Mouse (Mus musculus) brain, adult 2 months (tissue): ENCODE data around the gene Rabgap1l.
"Not testable (repeated sequence)": the region's sequence is repeated elsewhere in the genome, so short reads cannot be mapped to it uniquely, and the experiment has no call there.

Experiments
- DNase-seq: peaks from one replicate; pipeline ENCODE4 v3.0.0; 2011; ENCODE audit warnings: low read depth, low spot score

Gene Rabgap1l

GRCm38 (mm10) chr1:160507766-160508165 lies 285.2 kb downstream of the Rabgap1l start:
- DNase-seq = no peak

GRCm38 (mm10) chr1:160496906-160497577 lies 296.0 kb downstream of the Rabgap1l start:
- no peak for DNase-seq

- DNase-seq = peak; percentile 10
Measured at GRCm38 (mm10) chr1:160485731-160486130, 307.3 kb downstream of the Rabgap1l start.

- DNase-seq = no peak
Measured at GRCm38 (mm10) chr1:160485028-160485427, 308.0 kb downstream of the Rabgap1l start.

- DNase-seq = peak; percentile 54
Measured at GRCm38 (mm10) chr1:160481643-160482042, 311.4 kb downstream of the Rabgap1l start.

GRCm38 (mm10) chr1:160467443-160467842 lies 325.6 kb downstream of the Rabgap1l start:
- no peak for DNase-seq

GRCm38 (mm10) chr1:160465186-160465585 lies 327.8 kb downstream of the Rabgap1l start:
- DNase-seq = peak; percentile 81

- no peak for DNase-seq
Measured at GRCm38 (mm10) chr1:160464148-160464547, 328.9 kb downstream of the Rabgap1l start.

GRCm38 (mm10) chr1:160460346-160460745 lies 332.7 kb downstream of the Rabgap1l start:
- DNase-seq = no peak

- no peak for DNase-seq
Measured at GRCm38 (mm10) chr1:160451663-160452062, 341.3 kb downstream of the Rabgap1l start.

GRCm38 (mm10) chr1:160448681-160449080 lies 344.3 kb downstream of the Rabgap1l start:
- DNase-seq = no peak

GRCm38 (mm10) chr1:160446823-160447222 lies 346.2 kb downstream of the Rabgap1l start:
- DNase-seq = no peak

- DNase-seq = no peak
Measured at GRCm38 (mm10) chr1:160443506-160443905, 349.5 kb downstream of the Rabgap1l start.

GRCm38 (mm10) chr1:160441679-160442078 lies 351.3 kb downstream of the Rabgap1l start:
- DNase-seq = no peak

- DNase-seq = no peak
Measured at GRCm38 (mm10) chr1:160441161-160441560, 351.9 kb downstream of the Rabgap1l start.

GRCm38 (mm10) chr1:160438820-160439219 lies 354.2 kb downstream of the Rabgap1l start:
- no peak for DNase-seq

- DNase-seq = no peak
Measured at GRCm38 (mm10) chr1:160417196-160417854, 375.7 kb downstream of the Rabgap1l start.

- peak; percentile 79 for DNase-seq
Measured at GRCm38 (mm10) chr1:160410822-160411221, 382.2 kb downstream of the Rabgap1l start.

- DNase-seq = not testable (repeated sequence)
Measured at GRCm38 (mm10) chr1:160409689-160410088, 383.3 kb downstream of the Rabgap1l start.

- no peak for DNase-seq
Measured at GRCm38 (mm10) chr1:160409123-160409522, 383.9 kb downstream of the Rabgap1l start.

- no peak for DNase-seq
Measured at GRCm38 (mm10) chr1:160408302-160408897, 384.6 kb downstream of the Rabgap1l start.

- peak; percentile 84 for DNase-seq
Measured at GRCm38 (mm10) chr1:160399428-160399827, 393.6 kb downstream of the Rabgap1l start.

- DNase-seq = no peak
Measured at GRCm38 (mm10) chr1:160397037-160397436, 396.0 kb downstream of the Rabgap1l start.
